15 mouse cellular contexts compared by ENCODE assay signal in the genomic region with DNA sequence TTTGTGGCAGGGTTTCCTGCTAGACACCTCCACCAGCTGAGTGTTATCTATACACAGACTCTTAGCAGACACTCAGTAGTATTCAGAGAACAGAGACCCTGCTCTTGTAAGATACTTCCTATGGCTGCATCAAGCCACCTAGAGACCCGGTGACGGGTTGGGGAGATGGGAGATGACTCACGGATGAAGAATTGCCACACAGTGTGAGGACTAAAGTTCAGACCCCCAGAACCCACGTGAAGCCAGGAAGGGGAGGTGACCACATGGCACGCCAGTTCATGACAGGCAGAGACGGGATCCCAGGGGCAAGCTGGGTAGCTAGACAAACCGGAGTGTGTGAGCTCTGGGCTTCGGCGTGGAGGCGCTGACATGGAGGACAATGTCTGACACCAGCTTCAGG. TPM values are rescaled to one million over a fixed set of nuclear protein-coding genes. Genes with fewer than 3 reads are reported as not detected.
DNase-seq lines count a peak whose midpoint lies in the region; ATAC-seq and TF ChIP-seq lines count a peak whose summit lies in the region.
"Had no signal": no experiment of that assay in that cellular context is flagged by ENCODE, and none has a peak within 500 bp of the region (broad histone marks: within the 10 kb centered on the region; RNA-seq: fewer than 3 reads in every experiment).

No protein-coding gene starts in this region.

- 0 out of 2 replicates have a peak overlapping the region, but pooled peaks have one; percentile 8 for H3K9ac ChIP-seq in embryonic facial prominence, embryonic 14.5 days (ENCODE audit: low read depth, low read length)
- H3K9ac ChIP-seq in liver, adult 2 months (ENCODE audit: low read depth, low read length) = peak overlapping the region; percentile 25; the same call in 1 of the 2 replicates
- H3K9ac ChIP-seq in intestine, embryonic 15.5 days = no peak overlapping the region
- H3K9ac ChIP-seq: hindbrain, embryonic 14.5 days; liver, embryonic 14.5 days had no signal

- DNase-seq in embryonic facial prominence, embryonic 14.5 days (ENCODE audit: low spot score) = no peak
- DNase-seq in embryonic facial prominence, embryonic 10.5 days (ENCODE audit: low spot score) = no peak
- DNase-seq in liver, adult 2 months (ENCODE audit: extremely low read depth, low read depth, low spot score) = peak; percentile 48
- no peak for DNase-seq in liver
- DNase-seq in ovary, adult 18-20 months (ENCODE audit: low spot score) = no peak
- no peak for DNase-seq in layer of hippocampus, postnatal 25 days (ENCODE audit: extremely low spot score in 1 of 2, low spot score in 1 of 2)
- DNase-seq: cerebellum, adult 18-20 months; lung, postnatal 4 days; spleen, adult 18-20 months had no signal

- no peaks in the 10 kb centered on the region for H3K36me3 ChIP-seq in embryonic facial prominence, embryonic 14.5 days (ENCODE audit: control insufficient read depth, insufficient read depth, low read length)
- no peaks in the 10 kb centered on the region for H3K36me3 ChIP-seq in embryonic facial prominence, embryonic 10.5 days (replicated peaks)
- H3K36me3 ChIP-seq in liver, adult 2 months (ENCODE audit: control insufficient read depth, insufficient read depth, low read length) = no peaks in the 10 kb centered on the region; the same call in 1 of the 2 replicates
- no peaks in the 10 kb centered on the region for H3K36me3 ChIP-seq in intestine, embryonic 15.5 days
- H3K36me3 ChIP-seq: neural tube, embryonic 13.5 days had no signal

- no peaks in the 10 kb centered on the region for H3K27me3 ChIP-seq in embryonic facial prominence, embryonic 14.5 days (replicated peaks; ENCODE audit: control insufficient read depth, insufficient read depth, low read length)
- no peaks in the 10 kb centered on the region for H3K27me3 ChIP-seq in embryonic facial prominence, embryonic 10.5 days (replicated peaks; ENCODE audit: low read depth, poor library complexity, severe bottlenecking)
- no peaks in the 10 kb centered on the region for H3K27me3 ChIP-seq in liver, adult 2 months (ENCODE audit: control insufficient read depth, insufficient read depth, low read length)
- no peaks in the 10 kb centered on the region for H3K27me3 ChIP-seq in intestine, embryonic 15.5 days (replicated peaks)
- H3K27me3 ChIP-seq: neural tube, embryonic 13.5 days had no signal

- H3K27ac ChIP-seq in embryonic facial prominence, embryonic 14.5 days (replicated peaks; ENCODE audit: low read depth, low read length) = no peak overlapping the region
- H3K27ac ChIP-seq in embryonic facial prominence, embryonic 10.5 days (replicated peaks) = no peak overlapping the region
- H3K27ac ChIP-seq in liver, adult 2 months (replicated peaks; ENCODE audit: insufficient read depth, low read depth, low read length) = peak overlapping the region; percentile 39; the same call in 1 of the 2 replicates
- no peak overlapping the region for H3K27ac ChIP-seq in intestine, embryonic 15.5 days
- H3K27ac ChIP-seq: hindbrain, embryonic 14.5 days; liver, embryonic 14.5 days; neural tube, embryonic 13.5 days had no signal

- H3K9me3 ChIP-seq in embryonic facial prominence, embryonic 14.5 days (ENCODE audit: control insufficient read depth, low read length) = no peaks in the 10 kb centered on the region
- H3K9me3 ChIP-seq in embryonic facial prominence, embryonic 10.5 days = no peaks in the 10 kb centered on the region
- no peaks in the 10 kb centered on the region for H3K9me3 ChIP-seq in intestine, embryonic 15.5 days
- H3K9me3 ChIP-seq: neural tube, embryonic 13.5 days had no signal

- TF ChIP-seq POLR2A in liver, adult 2 months (IDR thresholded peaks at IDR 0.05; ENCODE audit: extremely low read depth, insufficient read depth, low read length) = no peak

- no peak for TF ChIP-seq CTCF in liver, adult 2 months (IDR thresholded peaks at IDR 0.05; ENCODE audit: low read depth, low read length)

- no peak overlapping the region for H3K4me2 ChIP-seq in embryonic facial prominence, embryonic 14.5 days (ENCODE audit: low read depth, low read length)
- H3K4me2 ChIP-seq in intestine, embryonic 15.5 days (replicated peaks) = no peak overlapping the region
- H3K4me2 ChIP-seq: hindbrain, embryonic 14.5 days; neural tube, embryonic 13.5 days had no signal

- peaks cover 25% of the 10 kb centered on the region; the same call in 1 of the 2 replicates for H3K79me2 ChIP-seq in liver, adult 2 months (ENCODE audit: control insufficient read depth, insufficient read depth, low read length)

- H3K4me1 ChIP-seq in embryonic facial prominence, embryonic 14.5 days (ENCODE audit: control insufficient read depth, insufficient read depth, low read length) = no peaks in the 10 kb centered on the region; the same call in 1 of the 2 replicates
- peaks cover 9% of the 10 kb centered on the region for H3K4me1 ChIP-seq in embryonic facial prominence, embryonic 10.5 days
- H3K4me1 ChIP-seq in liver, adult 2 months (ENCODE audit: control insufficient read depth, insufficient read depth, low read length) = peaks cover 35% of the 10 kb centered on the region
- H3K4me1 ChIP-seq in intestine, embryonic 15.5 days (replicated peaks) = no peaks in the 10 kb centered on the region

- H3K4me3 ChIP-seq in embryonic facial prominence, embryonic 14.5 days (ENCODE audit: low read depth, low read length) = no peak overlapping the region
- H3K4me3 ChIP-seq in embryonic facial prominence, embryonic 10.5 days = no peak overlapping the region
- H3K4me3 ChIP-seq in liver, adult 2 months (ENCODE audit: insufficient read depth, low read depth, low read length) = no peak overlapping the region
- H3K4me3 ChIP-seq in intestine, embryonic 15.5 days (replicated peaks) = no peak overlapping the region
- H3K4me3 ChIP-seq: neural tube, embryonic 13.5 days had no signal

- ATAC-seq in embryonic facial prominence, embryonic 14.5 days (ENCODE audit: low read depth) = no peak
- peak; percentile 34; the same call in 1 of the 2 replicates for ATAC-seq in intestine, embryonic 15.5 days
- peak; percentile 43 for ATAC-seq in megakaryocyte progenitor cell, adult 5-6 weeks (replicated peaks; ENCODE audit: poor library complexity)
- ATAC-seq: midbrain, embryonic 16.5 days had no signal

- WGBS in embryonic facial prominence, embryonic 14.5 days = 71% methylated on average over 10 of the region's 10 CpGs
- WGBS in embryonic facial prominence, embryonic 10.5 days = 82% methylated on average over 10 of the region's 10 CpGs
- WGBS in liver, adult 2 months = 27% methylated on average over 10 of the region's 10 CpGs
- 73% methylated on average over 10 of the region's 10 CpGs for WGBS in intestine, embryonic 15.5 days

RNA-seq across cellular contexts. Expression of a gene that starts 8.7 kb away (rescaled TPM):
- polyA plus RNA-seq in embryonic facial prominence, embryonic 14.5 days (2014; fragmentation: Nextera tagmentation; extraction: Ambion mirVana) = 9.1 and 10.3 TPM in 2 replicates
- 14.8 and 15.2 TPM in 2 replicates for polyA plus RNA-seq in embryonic facial prominence, embryonic 10.5 days (2016; fragmentation: Nextera tagmentation; extraction: Ambion mirVana)
- 21.3 and 22.4 TPM in 2 replicates for total RNA-seq in liver, adult 2 months (2014; rRNA removed)
- polyA plus RNA-seq in liver, adult 2 months (2012; rRNA removed) = 12.6 and 14.7 TPM in 2 replicates
- polyA plus RNA-seq in intestine, embryonic 15.5 days (2015; fragmentation: Nextera tagmentation; extraction: Ambion mirVana) = 20.3 and 21.8 TPM in 2 replicates
- 23.9 and 25.2 TPM in 2 replicates for total RNA-seq in megakaryocyte progenitor cell, adult 5-6 weeks (2015)
- total RNA-seq in megakaryocyte progenitor cell, adult 5-6 weeks (2017) = 30.0 and 30.9 TPM in 2 replicates
- 10 to 100 TPM; 78.2 to 84.7 TPM for total RNA-seq in layer of hippocampus, postnatal 25 days (2021)

RNA-seq across cellular contexts. Expression of a gene that starts 53.3 kb away (rescaled TPM):
- polyA plus RNA-seq in embryonic facial prominence, embryonic 14.5 days (2014; fragmentation: Nextera tagmentation; extraction: Ambion mirVana) = 2.1 and 2.7 TPM in 2 replicates
- 1.1 and 1.3 TPM in 2 replicates for polyA plus RNA-seq in embryonic facial prominence, embryonic 10.5 days (2016; fragmentation: Nextera tagmentation; extraction: Ambion mirVana)
- 0.28 and 0.40 TPM in 2 replicates for total RNA-seq in liver, adult 2 months (2014; rRNA removed)
- polyA plus RNA-seq in liver, adult 2 months (2012; rRNA removed) = 0.11 and 0.82 TPM in 2 replicates
- 2.5 and 2.9 TPM in 2 replicates for polyA plus RNA-seq in intestine, embryonic 15.5 days (2015; fragmentation: Nextera tagmentation; extraction: Ambion mirVana)
- total RNA-seq in megakaryocyte progenitor cell, adult 5-6 weeks (2015) = not detected in 2 replicates
- not detected in 2 replicates for total RNA-seq in megakaryocyte progenitor cell, adult 5-6 weeks (2017)
- 10 to 100 TPM; 20.0 to 20.9 TPM for total RNA-seq in layer of hippocampus, postnatal 25 days (2021)

RNA-seq across cellular contexts. Expression of a gene that starts 57.5 kb away (rescaled TPM):
- polyA plus RNA-seq in embryonic facial prominence, embryonic 14.5 days (2014; fragmentation: Nextera tagmentation; extraction: Ambion mirVana) = 497 and 574 TPM in 2 replicates
- 232 and 250 TPM in 2 replicates for polyA plus RNA-seq in embryonic facial prominence, embryonic 10.5 days (2016; fragmentation: Nextera tagmentation; extraction: Ambion mirVana)
- total RNA-seq in liver, adult 2 months (2014; rRNA removed) = 6.2 and 12.2 TPM in 2 replicates
- 4.7 and 7.2 TPM in 2 replicates for polyA plus RNA-seq in liver, adult 2 months (2012; rRNA removed)
- polyA plus RNA-seq in intestine, embryonic 15.5 days (2015; fragmentation: Nextera tagmentation; extraction: Ambion mirVana) = 387 and 549 TPM in 2 replicates
- total RNA-seq in megakaryocyte progenitor cell, adult 5-6 weeks (2015) = 256 and 259 TPM in 2 replicates
- total RNA-seq in megakaryocyte progenitor cell, adult 5-6 weeks (2017) = 119 and 149 TPM in 2 replicates
- total RNA-seq in layer of hippocampus, postnatal 25 days (2021) = 10 to 100 TPM; 12.8 to 29.9 TPM

Comparison
In these comparisons a context has a peak if more than half of its experiments do, and no peak if none do; other contexts are left out.
1. RNA of a gene that starts 57.5 kb away (polyA plus RNA-seq): 497 to 574 TPM in embryonic facial prominence, embryonic 14.5 days, 387 to 549 TPM in intestine, embryonic 15.5 days and 232 to 250 TPM in embryonic facial prominence, embryonic 10.5 days; 4.7 to 7.2 TPM in liver, adult 2 months; every median in the first group is over 10 times any median in the second.